Mouse (Mus musculus): ENCODE data around the gene Stk16. TPM values are rescaled to one million over a fixed set of nuclear protein-coding genes. Genes with fewer than 3 reads are reported as not detected.

The Stk16 gene
- total and polyA plus RNA-seq, 3 experiments = 48.6 to 67.3 (median 60.6) TPM

- Histone ChIP-seq H3K4me2 (ENCODE audit: insufficient read depth, low read depth, poor library complexity, severe bottlenecking) (no peak overlapping the region), H3K4me1 (ENCODE audit: control insufficient read depth in 1 of 2, insufficient read depth in 2 of 2) (peaks cover 9 to 22% of the 10 kb centered on the region in 2 experiments; a peak in 2 of 4 replicates), H3K36me3 (replicated peaks in 1 of 2; ENCODE audit: control insufficient read depth in 1 of 2, insufficient read depth in 1 of 2, low read length in 1 of 2) (no peaks in the 10 kb centered on the region), H3K4me3 (replicated peaks in 1 of 3; ENCODE audit: low read depth in 2 of 3, low read length in 2 of 3, poor library complexity in 1 of 3) (no peak overlapping the region), H3K27me3 (replicated peaks) (peaks cover 6% of the 10 kb centered on the region), H3K27ac (ENCODE audit: insufficient read depth, low read depth) (no peak overlapping the region), H3K9ac (ENCODE audit: insufficient read depth, low read depth) (no peak overlapping the region), H3K79me2 (replicated peaks; ENCODE audit: control insufficient read depth, extremely low read depth, insufficient read depth, poor library complexity, severe bottlenecking) (no peaks in the 10 kb centered on the region), H3K9me3 (replicated peaks; ENCODE audit: low read length) (no peaks in the 10 kb centered on the region)
- in situ Hi-C loops (cut with MboI; ENCODE audit: low pct_ligation_motif_present, low pct_unique_long_range_greater_than_20kb, low sequenced_read_pairs) = no loop called here
- no peak for DNase-seq (ENCODE audit: extremely low read depth)
- dilution Hi-C loops (cut with MboI; ENCODE audit: extremely low pct_ligation_motif_present, extremely low pct_unique_long_range_greater_than_20kb, low sequenced_read_pairs) = no loop called here
- no peak for TF ChIP-seq MAZ (IDR thresholded peaks at IDR 0.05; ENCODE audit: low read depth, low read length)
- no peak for TF ChIP-seq NELFE (IDR thresholded peaks at IDR 0.05; ENCODE audit: low read depth, low read length)
- no peak for TF ChIP-seq TBP (conservative IDR thresholded peaks at IDR 0.05; ENCODE audit: low read depth, low read length)
- no peak for TF ChIP-seq POLR2AphosphoS2 (IDR thresholded peaks at IDR 0.05; ENCODE audit: low read depth, low read length)
- TF ChIP-seq USF2 (conservative IDR thresholded peaks at IDR 0.05; ENCODE audit: low read depth, low read length) = no peak
- no peak for TF ChIP-seq GABPA (IDR thresholded peaks at IDR 0.05; ENCODE audit: insufficient replicate concordance, low read depth, low read length)
- TF ChIP-seq JUN (IDR thresholded peaks at IDR 0.05; ENCODE audit: insufficient read depth, low read depth, low read length) = no peak
- no peak for TF ChIP-seq MEF2A (IDR thresholded peaks at IDR 0.05; ENCODE audit: borderline replicate concordance, low read depth, low read length)
- no peak for TF ChIP-seq NRF1 (IDR thresholded peaks at IDR 0.05; ENCODE audit: low read depth, low read length)
Observed at GRCm38 (mm10) chr1:75229158-75229557, 18.5 kb downstream of the Stk16 start.

- no peak overlapping the region for H3K27ac ChIP-seq (ENCODE audit: insufficient read depth, low read depth)
- peaks cover 12 to 29% of the 10 kb centered on the region in 2 experiments for H3K4me1 ChIP-seq (ENCODE audit: control insufficient read depth in 1 of 2, insufficient read depth in 2 of 2)
Observed at GRCm38 (mm10) chr1:75230335-75230994, 19.8 kb downstream of the Stk16 start.

GRCm38 (mm10) chr1:75231224-75231623 is 20.6 kb downstream of the Stk16 start:
- Histone ChIP-seq H3K4me1 (ENCODE audit: control insufficient read depth in 1 of 2, insufficient read depth in 2 of 2) (peaks cover 11 to 31% of the 10 kb centered on the region in 2 experiments), H3K79me2 (replicated peaks; ENCODE audit: control insufficient read depth, extremely low read depth, insufficient read depth, poor library complexity, severe bottlenecking) (no peaks in the 10 kb centered on the region), H3K4me3 (replicated peaks in 1 of 3; ENCODE audit: low read depth in 2 of 3, low read length in 2 of 3, poor library complexity in 1 of 3) (no peak overlapping the region), H3K9me3 (replicated peaks; ENCODE audit: low read length) (no peaks in the 10 kb centered on the region), H3K27me3 (replicated peaks) (peaks cover 6% of the 10 kb centered on the region), H3K9ac (ENCODE audit: insufficient read depth, low read depth) (no peak overlapping the region), H3K4me2 (ENCODE audit: insufficient read depth, low read depth, poor library complexity, severe bottlenecking) (no peak overlapping the region), H3K36me3 (replicated peaks in 1 of 2; ENCODE audit: control insufficient read depth in 1 of 2, insufficient read depth in 1 of 2, low read length in 1 of 2) (no peaks in the 10 kb centered on the region), H3K27ac (ENCODE audit: insufficient read depth, low read depth) (no peak overlapping the region)
- in situ Hi-C loops (cut with MboI; ENCODE audit: low pct_ligation_motif_present, low pct_unique_long_range_greater_than_20kb, low sequenced_read_pairs) = no loop called here
- dilution Hi-C loops (cut with MboI; ENCODE audit: extremely low pct_ligation_motif_present, extremely low pct_unique_long_range_greater_than_20kb, low sequenced_read_pairs) = no loop called here
- TF ChIP-seq ZMIZ1 (IDR thresholded peaks at IDR 0.05; ENCODE audit: low read depth, low read length) (no peak), MXI1 (IDR thresholded peaks at IDR 0.05; ENCODE audit: low read depth, low read length) (no peak), SMC3 (IDR thresholded peaks at IDR 0.05; ENCODE audit: low read depth, low read length) (no peak), USF1 (IDR thresholded peaks at IDR 0.05; ENCODE audit: low read depth, low read length) (no peak)
- no peak for DNase-seq (ENCODE audit: extremely low read depth)

More at GRCm38 (mm10) chr1:75230335-75230994, 19.8 kb downstream of the Stk16 start:
- TF ChIP-seq NRF1 (IDR thresholded peaks at IDR 0.05; ENCODE audit: low read depth, low read length) (no peak), EP300 (IDR thresholded peaks at IDR 0.05; ENCODE audit: low read length) (no peak), USF2 (conservative IDR thresholded peaks at IDR 0.05; ENCODE audit: low read depth, low read length) (no peak), IRF4 (IDR thresholded peaks at IDR 0.05; ENCODE audit: low read depth, low read length) (no peak), RCOR1 (conservative IDR thresholded peaks at IDR 0.05; ENCODE audit: low read depth, low read length) (no peak), ELF1 (IDR thresholded peaks at IDR 0.05; ENCODE audit: low read depth, low read length) (no peak), MEF2A (IDR thresholded peaks at IDR 0.05; ENCODE audit: borderline replicate concordance, low read depth, low read length) (no peak)
- H3K9ac ChIP-seq (ENCODE audit: insufficient read depth, low read depth) = no peak overlapping the region
- no peak overlapping the region for H3K4me3 ChIP-seq (replicated peaks in 1 of 3; ENCODE audit: low read depth in 2 of 3, low read length in 2 of 3, poor library complexity in 1 of 3)
- no peak overlapping the region for H3K4me2 ChIP-seq (ENCODE audit: insufficient read depth, low read depth, poor library complexity, severe bottlenecking)
- no peaks in the 10 kb centered on the region for H3K36me3 ChIP-seq (replicated peaks in 1 of 2; ENCODE audit: control insufficient read depth in 1 of 2, insufficient read depth in 1 of 2, low read length in 1 of 2)
- DNase-seq (ENCODE audit: extremely low read depth) = no peak
- in situ Hi-C loops (cut with MboI; ENCODE audit: low pct_ligation_motif_present, low pct_unique_long_range_greater_than_20kb, low sequenced_read_pairs) (no loop called here), dilution Hi-C loops (cut with MboI; ENCODE audit: extremely low pct_ligation_motif_present, extremely low pct_unique_long_range_greater_than_20kb, low sequenced_read_pairs) (no loop called here)
- no peaks in the 10 kb centered on the region for H3K9me3 ChIP-seq (replicated peaks; ENCODE audit: low read length)
- peaks cover 6% of the 10 kb centered on the region for H3K27me3 ChIP-seq (replicated peaks)
- no peaks in the 10 kb centered on the region for H3K79me2 ChIP-seq (replicated peaks; ENCODE audit: control insufficient read depth, extremely low read depth, insufficient read depth, poor library complexity, severe bottlenecking)
